Mouse (Mus musculus): ENCODE results near the gene Prrg2. TPM values are rescaled to one million over a fixed set of nuclear protein-coding genes. Genes with fewer than 3 reads are reported as not detected.
A peak's percentile ranks its signal among the peaks of the same experiment; 100 is the strongest.
"Not testable (repeated sequence)": the region's sequence is repeated elsewhere in the genome, so short reads cannot be mapped to it uniquely, and the experiment has no call there.

Gene Prrg2
- polyA plus RNA-seq, 1 experiment, result 40.5 TPM

DNA sequence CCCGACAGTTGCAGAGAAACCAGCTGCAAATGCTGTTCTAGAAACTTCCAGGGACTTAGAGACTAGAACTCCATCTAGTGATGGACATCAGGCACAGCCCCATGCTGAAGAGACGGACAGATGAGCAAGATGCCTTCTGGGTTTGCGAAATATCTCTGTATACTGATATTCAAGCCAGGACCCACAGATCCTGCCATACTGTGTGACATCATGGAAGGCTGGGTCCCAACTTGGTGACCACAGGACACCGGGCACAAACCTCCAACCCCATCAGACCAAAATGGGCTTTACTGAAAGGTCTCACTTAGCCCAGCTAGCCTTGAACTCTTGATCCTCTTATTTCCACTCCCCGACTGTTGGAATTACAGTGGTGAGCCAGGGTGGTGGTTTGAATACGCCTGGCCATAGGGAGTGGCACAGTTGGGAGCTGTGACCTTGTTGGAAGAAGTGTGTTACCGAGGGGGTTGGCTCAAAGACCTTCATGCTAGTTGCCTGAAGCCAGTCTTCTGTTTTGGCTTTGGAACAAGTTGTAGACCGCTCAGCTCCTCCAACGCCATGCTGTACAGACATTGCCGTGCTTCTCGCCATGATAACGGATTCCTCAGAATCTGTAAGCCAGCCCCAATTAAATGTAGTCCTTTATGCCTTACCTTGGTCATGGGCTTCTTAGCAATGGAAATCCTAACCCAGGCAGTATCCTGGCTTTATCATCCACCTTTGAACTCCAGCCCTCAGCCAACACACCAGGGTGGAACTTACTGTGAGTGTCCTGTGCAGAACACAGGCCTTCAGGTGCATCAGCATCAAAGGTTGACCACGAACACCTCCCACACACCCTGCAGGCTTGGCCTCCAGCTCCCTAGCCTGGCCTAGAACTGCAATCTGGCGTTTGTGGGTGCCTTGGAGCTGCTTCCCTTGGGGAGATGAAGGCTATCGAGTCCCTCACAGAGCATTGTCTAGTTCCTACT is 37.9 kb downstream of the Prrg2 start:
- peaks cover 17% of the 10 kb centered on the region for H3K36me3 ChIP-seq (ENCODE audit: control insufficient read depth, insufficient read depth, low read length)
- no peak for DNase-seq
- WGBS, result 83% methylated on average over 15 of the region's 15 CpGs
- no peak for TF ChIP-seq POLR2A (IDR thresholded peaks at IDR 0.05; ENCODE audit: control insufficient read depth, extremely low read depth, insufficient read depth, low read length, poor library complexity)
- no peak for TF ChIP-seq CTCF (IDR thresholded peaks at IDR 0.05; ENCODE audit: borderline replicate concordance, control insufficient read depth, extremely low read depth, insufficient read depth, low read length, poor library complexity)
- no peaks in the 10 kb centered on the region for H3K27me3 ChIP-seq (ENCODE audit: control insufficient read depth, insufficient read depth, low read length)
- no peak overlapping the region for H3K27ac ChIP-seq (ENCODE audit: control insufficient read depth, insufficient read depth, low read length)
- no peak overlapping the region for H3K4me3 ChIP-seq (ENCODE audit: control insufficient read depth, insufficient read depth, low read length)
- H3K4me1 ChIP-seq (replicated peaks; ENCODE audit: control insufficient read depth, insufficient read depth, low read length), result no peaks in the 10 kb centered on the region

DNA sequence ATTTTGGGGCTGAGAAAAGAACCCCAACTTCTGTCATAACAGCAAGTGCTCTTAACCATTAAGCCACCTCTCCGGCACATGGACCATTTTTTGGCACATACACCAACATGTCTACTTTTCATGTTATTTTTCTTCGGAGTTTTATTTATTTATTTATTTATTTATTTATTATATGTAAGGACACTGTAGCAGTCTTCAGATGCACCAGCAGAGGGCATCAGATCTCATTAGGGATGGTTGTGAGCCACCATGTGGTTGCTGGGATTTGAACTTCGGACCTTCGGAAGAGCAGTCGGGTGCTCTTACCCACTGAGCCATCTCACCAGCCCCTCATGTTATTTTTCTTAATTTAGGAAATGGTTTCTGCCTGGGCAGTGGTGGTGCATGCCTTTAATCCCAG is 38.8 kb downstream of the Prrg2 start:
- WGBS, result 70% methylated on average over 5 of the region's 5 CpGs
- H3K36me3 ChIP-seq (ENCODE audit: control insufficient read depth, insufficient read depth, low read length), result peaks cover 12% of the 10 kb centered on the region
- not testable (repeated sequence) for H3K4me3 ChIP-seq (ENCODE audit: control insufficient read depth, insufficient read depth, low read length); H3K27me3 ChIP-seq (ENCODE audit: control insufficient read depth, insufficient read depth, low read length); H3K27ac ChIP-seq (ENCODE audit: control insufficient read depth, insufficient read depth, low read length); DNase-seq; H3K4me1 ChIP-seq (replicated peaks; ENCODE audit: control insufficient read depth, insufficient read depth, low read length)

DNA sequence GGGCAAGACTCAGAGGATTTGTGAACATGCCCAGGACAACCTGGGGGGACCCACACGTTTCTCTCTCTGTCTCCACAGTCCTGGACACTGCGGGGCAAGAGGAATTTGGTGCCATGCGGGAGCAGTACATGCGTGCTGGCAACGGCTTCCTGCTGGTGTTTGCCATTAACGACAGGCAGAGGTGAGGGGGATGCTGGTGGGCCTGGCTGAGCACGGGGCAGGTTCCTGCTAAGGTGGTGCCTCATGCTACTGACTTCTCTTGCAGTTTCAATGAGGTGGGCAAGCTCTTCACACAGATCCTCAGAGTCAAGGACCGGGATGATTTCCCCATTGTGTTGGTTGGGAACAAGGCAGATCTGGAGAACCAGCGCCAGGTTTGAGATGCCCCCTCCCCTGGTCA is 42.3 kb downstream of the Prrg2 start:
- no peak for TF ChIP-seq POLR2A (IDR thresholded peaks at IDR 0.05; ENCODE audit: control insufficient read depth, extremely low read depth, insufficient read depth, low read length, poor library complexity)
- no peak for TF ChIP-seq CTCF (IDR thresholded peaks at IDR 0.05; ENCODE audit: borderline replicate concordance, control insufficient read depth, extremely low read depth, insufficient read depth, low read length, poor library complexity)
- peaks cover 3% of the 10 kb centered on the region for H3K4me1 ChIP-seq (replicated peaks; ENCODE audit: control insufficient read depth, insufficient read depth, low read length)
- no peak overlapping the region for H3K4me3 ChIP-seq (ENCODE audit: control insufficient read depth, insufficient read depth, low read length)
- H3K27ac ChIP-seq (ENCODE audit: control insufficient read depth, insufficient read depth, low read length), result no peak overlapping the region
- 95% methylated on average over 9 of the region's 9 CpGs for WGBS
- DNase-seq, result no peak
- H3K36me3 ChIP-seq (ENCODE audit: control insufficient read depth, insufficient read depth, low read length), result no peaks in the 10 kb centered on the region
- H3K27me3 ChIP-seq (ENCODE audit: control insufficient read depth, insufficient read depth, low read length), result no peaks in the 10 kb centered on the region

DNA sequence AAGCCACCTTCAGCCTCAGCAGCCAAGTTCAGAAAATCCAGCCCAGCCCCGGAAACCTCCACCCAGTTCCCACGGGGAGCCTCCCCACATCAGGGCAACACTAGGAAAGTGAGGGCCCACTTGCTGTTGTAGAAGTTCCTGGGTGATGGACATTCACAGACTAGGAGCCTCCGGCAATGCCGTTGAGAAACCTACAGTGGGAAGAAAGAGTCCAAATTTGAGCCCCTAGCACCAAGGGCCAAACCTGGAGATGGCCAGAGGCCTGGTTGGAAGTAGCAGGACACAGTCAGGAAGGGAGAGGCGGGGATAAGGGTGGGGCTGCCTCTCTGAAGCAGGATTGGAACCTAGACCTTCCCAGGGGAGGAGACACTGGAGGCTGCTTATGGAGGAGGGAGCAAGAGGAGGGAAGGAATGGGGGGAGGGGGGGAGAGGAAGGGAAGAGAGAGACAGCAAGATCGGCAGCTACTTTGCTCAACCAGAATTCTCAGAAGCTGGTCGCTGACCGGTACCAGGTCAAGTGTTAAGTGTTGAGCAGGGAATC is 43.4 kb downstream of the Prrg2 start:
- Histone ChIP-seq H3K27me3 (ENCODE audit: control insufficient read depth, insufficient read depth, low read length) (no peaks in the 10 kb centered on the region), H3K4me3 (ENCODE audit: control insufficient read depth, insufficient read depth, low read length) (no peak overlapping the region), H3K27ac (ENCODE audit: control insufficient read depth, insufficient read depth, low read length) (no peak overlapping the region), H3K36me3 (ENCODE audit: control insufficient read depth, insufficient read depth, low read length) (no peaks in the 10 kb centered on the region), H3K4me1 (replicated peaks; ENCODE audit: control insufficient read depth, insufficient read depth, low read length) (peaks cover 3% of the 10 kb centered on the region)
- DNase-seq, result no peak
- WGBS, result 45% methylated on average over 8 of the region's 8 CpGs
- TF ChIP-seq CTCF (IDR thresholded peaks at IDR 0.05; ENCODE audit: borderline replicate concordance, control insufficient read depth, extremely low read depth, insufficient read depth, low read length, poor library complexity), result no peak
- TF ChIP-seq POLR2A (IDR thresholded peaks at IDR 0.05; ENCODE audit: control insufficient read depth, extremely low read depth, insufficient read depth, low read length, poor library complexity), result no peak

DNA sequence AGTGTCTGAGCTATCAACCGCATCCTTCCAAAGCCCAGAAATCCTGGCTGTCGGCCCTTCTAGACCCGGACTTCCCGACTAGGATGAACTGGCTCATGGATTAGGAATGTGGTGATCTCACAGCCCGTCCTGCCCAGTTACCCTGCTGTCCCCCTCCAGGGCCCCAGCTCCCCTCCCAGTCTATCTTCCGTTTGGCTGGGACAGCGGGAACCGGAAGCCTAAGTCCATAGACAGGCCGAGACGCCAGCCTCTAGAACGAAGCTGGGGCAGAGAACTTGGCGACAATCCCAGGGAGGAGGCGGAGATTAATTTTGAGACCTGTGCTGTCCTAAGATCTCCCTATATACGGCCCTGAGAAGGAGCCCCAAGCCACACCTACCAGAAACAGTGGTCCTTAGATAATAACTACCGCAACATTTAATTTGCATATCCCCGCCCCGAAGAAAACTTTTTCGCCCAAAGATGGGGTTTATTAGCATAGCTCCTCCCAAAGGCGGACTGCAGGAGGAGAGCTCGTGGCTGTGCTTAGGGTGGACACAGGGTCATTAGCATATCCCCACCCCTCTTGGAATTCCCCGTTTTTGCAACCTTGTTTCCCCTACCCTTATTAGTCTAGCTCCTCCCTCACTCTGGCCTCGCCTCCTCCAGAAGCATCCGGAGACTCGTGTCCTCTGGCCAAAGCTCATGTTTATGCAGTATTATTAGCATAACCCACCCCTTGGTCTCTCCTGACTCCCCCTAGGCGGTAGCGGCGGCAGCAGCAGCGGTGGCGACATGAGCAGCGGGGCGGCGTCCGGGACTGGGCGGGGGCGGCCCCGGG is 45.0 kb downstream of the Prrg2 start, which contains the start of gene Rras:
Gene Rras, plus strand, starts transcription at position 720 of the 820 bp plus-strand sequence.
- peaks cover 1% of the 10 kb centered on the region; the same call in 1 of the 2 replicates for H3K36me3 ChIP-seq (ENCODE audit: control insufficient read depth, insufficient read depth, low read length)
- peaks cover 3% of the 10 kb centered on the region for H3K4me1 ChIP-seq (replicated peaks; ENCODE audit: control insufficient read depth, insufficient read depth, low read length)
- under 1% methylated on average over 36 of the region's 36 CpGs for WGBS
- peak; percentile 81 for DNase-seq
- no peaks in the 10 kb centered on the region for H3K27me3 ChIP-seq (ENCODE audit: control insufficient read depth, insufficient read depth, low read length)
- H3K4me3 ChIP-seq (ENCODE audit: control insufficient read depth, insufficient read depth, low read length), result peak within 1 kb of the TSS; percentile 63
- peak within 1 kb of the TSS; percentile 64; the same call in 1 of the 2 replicates for H3K27ac ChIP-seq (ENCODE audit: control insufficient read depth, insufficient read depth, low read length)
- TF ChIP-seq CTCF (IDR thresholded peaks at IDR 0.05; ENCODE audit: borderline replicate concordance, control insufficient read depth, extremely low read depth, insufficient read depth, low read length, poor library complexity) (no peak), POLR2A (IDR thresholded peaks at IDR 0.05; ENCODE audit: control insufficient read depth, extremely low read depth, insufficient read depth, low read length, poor library complexity) (no peak)

DNA sequence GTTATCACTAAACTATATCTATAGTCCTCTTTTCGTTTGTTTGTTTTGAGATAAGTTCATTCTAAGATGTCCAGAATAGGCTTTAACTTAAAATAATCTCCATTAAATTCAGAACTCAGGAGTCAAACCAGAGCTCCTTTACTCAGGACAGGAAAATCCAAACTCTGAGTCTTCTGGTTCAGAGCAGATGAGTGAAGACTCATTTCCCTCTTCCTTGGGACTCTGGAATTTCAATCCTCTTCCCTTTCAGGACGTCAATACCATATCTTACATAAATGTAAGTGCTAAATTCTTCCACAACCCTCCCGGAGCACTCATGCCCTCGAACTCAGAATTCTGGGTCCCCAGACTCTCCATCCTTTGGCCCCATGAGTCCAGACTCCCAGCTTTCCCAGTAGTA is 45.7 kb downstream of the Prrg2 start:
- Histone ChIP-seq H3K36me3 (ENCODE audit: control insufficient read depth, insufficient read depth, low read length) (peaks cover 8% of the 10 kb centered on the region; the same call in 1 of the 2 replicates), H3K4me3 (ENCODE audit: control insufficient read depth, insufficient read depth, low read length) (peak overlapping the region; percentile 63), H3K4me1 (replicated peaks; ENCODE audit: control insufficient read depth, insufficient read depth, low read length) (peaks cover 3% of the 10 kb centered on the region), H3K27ac (ENCODE audit: control insufficient read depth, insufficient read depth, low read length) (peak overlapping the region; percentile 64; the same call in 1 of the 2 replicates), H3K27me3 (ENCODE audit: control insufficient read depth, insufficient read depth, low read length) (no peaks in the 10 kb centered on the region)
- no peak for DNase-seq
- 0% methylated on average over 4 of the region's 4 CpGs for WGBS
- TF ChIP-seq POLR2A (IDR thresholded peaks at IDR 0.05; ENCODE audit: control insufficient read depth, extremely low read depth, insufficient read depth, low read length, poor library complexity) (no peak), CTCF (IDR thresholded peaks at IDR 0.05; ENCODE audit: borderline replicate concordance, control insufficient read depth, extremely low read depth, insufficient read depth, low read length, poor library complexity) (no peak)

Data from thymus, adult 2 months (tissue).